Mouse (Mus musculus): ENCODE measurements around the gene Ogfod1. TPM values are rescaled to one million over a fixed set of nuclear protein-coding genes. Genes with fewer than 3 reads are reported as not detected.

Ogfod1 gene
- 13.4 and 17.1 TPM in 2 replicates for polyA plus RNA-seq (2014; fragmentation: Nextera tagmentation; extraction: Ambion mirVana)

- no peaks in the 10 kb centered on the region for H3K27me3 ChIP-seq (replicated peaks; ENCODE audit: control insufficient read depth, insufficient read depth, low read length)
- DNase-seq (ENCODE audit: low spot score) (peak; percentile 98), ATAC-seq (replicated peaks; ENCODE audit: low FRiP score, low TSS enrichment, low read depth) (peak; percentile 99)
- peak within 1 kb of the TSS; percentile 64 for H3K9ac ChIP-seq (ENCODE audit: low read length)
- no peaks in the 10 kb centered on the region for H3K9me3 ChIP-seq (ENCODE audit: control insufficient read depth, low read length)
- peaks cover 15% of the 10 kb centered on the region for H3K4me1 ChIP-seq (replicated peaks; ENCODE audit: control insufficient read depth, insufficient read depth, low read length)
- H3K4me2 ChIP-seq (ENCODE audit: low read length), result peak within 1 kb of the TSS; percentile 79
- peak within 1 kb of the TSS; percentile 48 for H3K27ac ChIP-seq (ENCODE audit: low read depth)
- WGBS, result under 1% methylated on average over 41 of the region's 41 CpGs
- peaks cover 12% of the 10 kb centered on the region; the same call in 1 of the 2 replicates for H3K36me3 ChIP-seq (ENCODE audit: control insufficient read depth, insufficient read depth, low read length)
- peak within 1 kb of the TSS; percentile 70 for H3K4me3 ChIP-seq (ENCODE audit: low read depth, low read length)
Measured at GRCm38 (mm10) chr8:94036944-94037524, at the start of gene Ogfod1, which contains the start of gene Nudt21. Ogfod1 (plus strand) TSS chr8:94037198. Nudt21 (minus strand) TSS chr8:94037031.

GRCm38 (mm10) chr8:93989739-93990138 is 47.3 kb upstream of the Ogfod1 start:
- Histone ChIP-seq H3K27me3 (replicated peaks; ENCODE audit: control insufficient read depth, insufficient read depth, low read length) (no peaks in the 10 kb centered on the region), H3K4me2 (ENCODE audit: low read length) (no peak overlapping the region), H3K36me3 (ENCODE audit: control insufficient read depth, insufficient read depth, low read length) (peaks cover 54% of the 10 kb centered on the region), H3K4me1 (replicated peaks; ENCODE audit: control insufficient read depth, insufficient read depth, low read length) (no peaks in the 10 kb centered on the region), H3K27ac (ENCODE audit: low read depth) (no peak overlapping the region), H3K4me3 (ENCODE audit: low read depth, low read length) (no peak overlapping the region), H3K9me3 (ENCODE audit: control insufficient read depth, low read length) (0 out of 2 replicates have a peak, but pooled peaks cover 2% of the 10 kb centered on the region), H3K9ac (ENCODE audit: low read length) (no peak overlapping the region)
- no peak for DNase-seq (ENCODE audit: low spot score)
- no peak for ATAC-seq (replicated peaks; ENCODE audit: low FRiP score, low TSS enrichment, low read depth)
- 76% methylated on average over 4 of the region's 4 CpGs for WGBS

- H3K27me3 ChIP-seq (replicated peaks; ENCODE audit: control insufficient read depth, insufficient read depth, low read length), result no peaks in the 10 kb centered on the region
- no peak overlapping the region for H3K4me3 ChIP-seq (ENCODE audit: low read depth, low read length)
- no peak overlapping the region for H3K27ac ChIP-seq (ENCODE audit: low read depth)
- no peak overlapping the region for H3K4me2 ChIP-seq (ENCODE audit: low read length)
- H3K9me3 ChIP-seq (ENCODE audit: control insufficient read depth, low read length), result no peaks in the 10 kb centered on the region
- ATAC-seq (replicated peaks; ENCODE audit: low FRiP score, low TSS enrichment, low read depth), result no peak
- H3K36me3 ChIP-seq (ENCODE audit: control insufficient read depth, insufficient read depth, low read length), result peaks cover 59% of the 10 kb centered on the region
- H3K4me1 ChIP-seq (replicated peaks; ENCODE audit: control insufficient read depth, insufficient read depth, low read length), result no peaks in the 10 kb centered on the region
- 93% methylated on average over 2 of the region's 2 CpGs for WGBS
- no peak overlapping the region for H3K9ac ChIP-seq (ENCODE audit: low read length)
- no peak for DNase-seq (ENCODE audit: low spot score)
Measured at GRCm38 (mm10) chr8:93998961-93999360, 38.0 kb upstream of the Ogfod1 start.

GRCm38 (mm10) chr8:94004139-94004538 is 32.9 kb upstream of the Ogfod1 start:
- Histone ChIP-seq H3K27ac (ENCODE audit: low read depth) (no peak overlapping the region), H3K27me3 (replicated peaks; ENCODE audit: control insufficient read depth, insufficient read depth, low read length) (no peaks in the 10 kb centered on the region), H3K36me3 (ENCODE audit: control insufficient read depth, insufficient read depth, low read length) (peaks cover 51% of the 10 kb centered on the region), H3K9ac (ENCODE audit: low read length) (no peak overlapping the region), H3K4me3 (ENCODE audit: low read depth, low read length) (no peak overlapping the region), H3K4me1 (replicated peaks; ENCODE audit: control insufficient read depth, insufficient read depth, low read length) (no peaks in the 10 kb centered on the region; the same call in 1 of the 2 replicates), H3K9me3 (ENCODE audit: control insufficient read depth, low read length) (no peaks in the 10 kb centered on the region), H3K4me2 (ENCODE audit: low read length) (no peak overlapping the region)
- 91% methylated on average over 9 of the region's 9 CpGs for WGBS
- ATAC-seq (replicated peaks; ENCODE audit: low FRiP score, low TSS enrichment, low read depth) (no peak), DNase-seq (ENCODE audit: low spot score) (no peak)

- WGBS, result 55% methylated on average over 15 of the region's 15 CpGs
- H3K27me3 ChIP-seq (replicated peaks; ENCODE audit: control insufficient read depth, insufficient read depth, low read length), result no peaks in the 10 kb centered on the region
- ATAC-seq (replicated peaks; ENCODE audit: low FRiP score, low TSS enrichment, low read depth) (no peak), DNase-seq (ENCODE audit: low spot score) (no peak)
- no peak overlapping the region for H3K4me3 ChIP-seq (ENCODE audit: low read depth, low read length)
- peaks cover 16% of the 10 kb centered on the region; the same call in 1 of the 2 replicates for H3K4me1 ChIP-seq (replicated peaks; ENCODE audit: control insufficient read depth, insufficient read depth, low read length)
- H3K36me3 ChIP-seq (ENCODE audit: control insufficient read depth, insufficient read depth, low read length), result peaks cover 8% of the 10 kb centered on the region; the same call in 1 of the 2 replicates
- no peaks in the 10 kb centered on the region for H3K9me3 ChIP-seq (ENCODE audit: control insufficient read depth, low read length)
- H3K27ac ChIP-seq (ENCODE audit: low read depth), result no peak overlapping the region
- no peak overlapping the region for H3K9ac ChIP-seq (ENCODE audit: low read length)
- no peak overlapping the region for H3K4me2 ChIP-seq (ENCODE audit: low read length)
Measured at GRCm38 (mm10) chr8:94009243-94009845, 27.7 kb upstream of the Ogfod1 start.

- no peaks in the 10 kb centered on the region for H3K9me3 ChIP-seq (ENCODE audit: control insufficient read depth, low read length)
- no peak for DNase-seq (ENCODE audit: low spot score)
- H3K36me3 ChIP-seq (ENCODE audit: control insufficient read depth, insufficient read depth, low read length), result peaks cover 10% of the 10 kb centered on the region
- 0 out of 2 replicates have a peak overlapping the region, but pooled peaks have one; percentile 63 for H3K4me2 ChIP-seq (ENCODE audit: low read length)
- H3K4me3 ChIP-seq (ENCODE audit: low read depth, low read length), result no peak overlapping the region
- no peak for ATAC-seq (replicated peaks; ENCODE audit: low FRiP score, low TSS enrichment, low read depth)
- no peaks in the 10 kb centered on the region for H3K27me3 ChIP-seq (replicated peaks; ENCODE audit: control insufficient read depth, insufficient read depth, low read length)
- H3K4me1 ChIP-seq (replicated peaks; ENCODE audit: control insufficient read depth, insufficient read depth, low read length), result peaks cover 16% of the 10 kb centered on the region; the same call in 1 of the 2 replicates
- H3K9ac ChIP-seq (ENCODE audit: low read length), result no peak overlapping the region
- 63% methylated on average over 2 of the region's 2 CpGs for WGBS
- no peak overlapping the region for H3K27ac ChIP-seq (ENCODE audit: low read depth)
Measured at GRCm38 (mm10) chr8:94010101-94010705, 26.8 kb upstream of the Ogfod1 start.

- peak overlapping the region; percentile 79 for H3K9ac ChIP-seq (ENCODE audit: low read length)
- H3K9me3 ChIP-seq (ENCODE audit: control insufficient read depth, low read length), result no peaks in the 10 kb centered on the region
- ATAC-seq (replicated peaks; ENCODE audit: low FRiP score, low TSS enrichment, low read depth), result no peak
- no peaks in the 10 kb centered on the region for H3K27me3 ChIP-seq (replicated peaks; ENCODE audit: control insufficient read depth, insufficient read depth, low read length)
- H3K36me3 ChIP-seq (ENCODE audit: control insufficient read depth, insufficient read depth, low read length), result peaks cover 10% of the 10 kb centered on the region
- peaks cover 16% of the 10 kb centered on the region; the same call in 1 of the 2 replicates for H3K4me1 ChIP-seq (replicated peaks; ENCODE audit: control insufficient read depth, insufficient read depth, low read length)
- peak overlapping the region; percentile 85 for H3K4me3 ChIP-seq (ENCODE audit: low read depth, low read length)
- peak overlapping the region; percentile 63 for H3K4me2 ChIP-seq (ENCODE audit: low read length)
- H3K27ac ChIP-seq (ENCODE audit: low read depth), result peak overlapping the region; percentile 81
- peak; percentile 54 for DNase-seq (ENCODE audit: low spot score)
- 3% methylated on average over 48 of the region's 48 CpGs for WGBS
Measured at GRCm38 (mm10) chr8:94011076-94012012, 25.7 kb upstream of the Ogfod1 start.
